Mouse (Mus musculus): ENCODE results near the gene Xkr7. TPM values are rescaled to one million over a fixed set of nuclear protein-coding genes. Genes with fewer than 3 reads are reported as not detected.

The Xkr7 gene
- polyA plus RNA-seq, 1 experiment from 2014 or later, result 1.5 TPM

- 58% methylated on average over 3 of the region's 3 CpGs for WGBS
- peaks cover 35% of the 10 kb centered on the region for H3K4me1 ChIP-seq (replicated peaks)
- no peak overlapping the region for H3K4me3 ChIP-seq
- H3K27me3 ChIP-seq, result no peaks in the 10 kb centered on the region
- no peaks in the 10 kb centered on the region for H3K36me3 ChIP-seq
- no peaks in the 10 kb centered on the region for H3K9me3 ChIP-seq
- H3K9ac ChIP-seq, result no peak overlapping the region
- no peak overlapping the region for H3K27ac ChIP-seq (replicated peaks)
- H3K4me2 ChIP-seq, result no peak overlapping the region
- ATAC-seq (ENCODE audit: low read depth), result no peak
Measured at GRCm38 (mm10) chr2:153043886-153044285, 12.2 kb downstream of the Xkr7 start.

- H3K27me3 ChIP-seq, result peaks cover 5% of the 10 kb centered on the region
- H3K4me2 ChIP-seq, result no peak overlapping the region
- 41% methylated on average over 8 of the region's 8 CpGs for WGBS
- no peak overlapping the region for H3K4me3 ChIP-seq
- no peak overlapping the region for H3K9ac ChIP-seq
- no peaks in the 10 kb centered on the region for H3K9me3 ChIP-seq
- no peaks in the 10 kb centered on the region for H3K36me3 ChIP-seq
- H3K27ac ChIP-seq (replicated peaks), result peak overlapping the region; percentile 73
- H3K4me1 ChIP-seq (replicated peaks), result peaks cover 44% of the 10 kb centered on the region
- no peak for ATAC-seq (ENCODE audit: low read depth)
Measured at GRCm38 (mm10) chr2:153045884-153046299, 14.2 kb downstream of the Xkr7 start.

GRCm38 (mm10) chr2:153047828-153048465 lies 16.3 kb downstream of the Xkr7 start:
- Histone ChIP-seq H3K9ac (no peak overlapping the region), H3K4me1 (replicated peaks) (peaks cover 48% of the 10 kb centered on the region), H3K4me2 (no peak overlapping the region), H3K27ac (replicated peaks) (no peak overlapping the region; the same call in 1 of the 2 replicates), H3K27me3 (peaks cover 25% of the 10 kb centered on the region), H3K36me3 (no peaks in the 10 kb centered on the region), H3K4me3 (no peak overlapping the region), H3K9me3 (no peaks in the 10 kb centered on the region)
- WGBS, result 50% methylated on average over 17 of the region's 17 CpGs
- no peak for ATAC-seq (ENCODE audit: low read depth)

- peaks cover 48% of the 10 kb centered on the region for H3K4me1 ChIP-seq (replicated peaks)
- H3K36me3 ChIP-seq, result peaks cover 6% of the 10 kb centered on the region
- WGBS, result 46% methylated on average over 9 of the region's 9 CpGs
- ATAC-seq (ENCODE audit: low read depth), result peak; percentile 72; the same call in 1 of the 2 replicates
- no peak overlapping the region for H3K4me3 ChIP-seq
- peak overlapping the region; percentile 50 for H3K9ac ChIP-seq
- H3K27me3 ChIP-seq, result peaks cover 30% of the 10 kb centered on the region
- no peak overlapping the region for H3K4me2 ChIP-seq
- no peaks in the 10 kb centered on the region for H3K9me3 ChIP-seq
- peak overlapping the region; percentile 68 for H3K27ac ChIP-seq (replicated peaks)
Measured at GRCm38 (mm10) chr2:153049288-153049996, 17.8 kb downstream of the Xkr7 start.

GRCm38 (mm10) chr2:153049997-153050358 lies 18.3 kb downstream of the Xkr7 start:
- Histone ChIP-seq H3K27ac (replicated peaks) (peak overlapping the region; percentile 68), H3K36me3 (peaks cover 12% of the 10 kb centered on the region)

GRCm38 (mm10) chr2:153051095-153051494 lies 19.4 kb downstream of the Xkr7 start:
- Histone ChIP-seq H3K36me3 (peaks cover 16% of the 10 kb centered on the region), H3K27me3 (peaks cover 30% of the 10 kb centered on the region), H3K9me3 (no peaks in the 10 kb centered on the region), H3K4me1 (replicated peaks) (peaks cover 41% of the 10 kb centered on the region), H3K9ac (no peak overlapping the region), H3K4me3 (no peak overlapping the region), H3K4me2 (no peak overlapping the region), H3K27ac (replicated peaks) (no peak overlapping the region)
- no peak for ATAC-seq (ENCODE audit: low read depth)
- 93% methylated on average over 6 of the region's 6 CpGs for WGBS

More at GRCm38 (mm10) chr2:153049997-153050358, 18.3 kb downstream of the Xkr7 start:
- Histone ChIP-seq H3K27me3 (peaks cover 30% of the 10 kb centered on the region), H3K4me3 (no peak overlapping the region), H3K4me1 (replicated peaks) (peaks cover 48% of the 10 kb centered on the region), H3K4me2 (no peak overlapping the region), H3K9ac (no peak overlapping the region), H3K9me3 (no peaks in the 10 kb centered on the region)
- ATAC-seq (ENCODE audit: low read depth), result no peak
- WGBS, result 91% methylated on average over 4 of the region's 4 CpGs

- no peak overlapping the region for H3K4me2 ChIP-seq
- H3K36me3 ChIP-seq, result peaks cover 16% of the 10 kb centered on the region
- no peak for ATAC-seq (ENCODE audit: low read depth)
- H3K27me3 ChIP-seq, result peaks cover 30% of the 10 kb centered on the region
- 80% methylated on average over 9 of the region's 9 CpGs for WGBS
- no peak overlapping the region for H3K9ac ChIP-seq
- H3K27ac ChIP-seq (replicated peaks), result no peak overlapping the region
- H3K9me3 ChIP-seq, result no peaks in the 10 kb centered on the region
- no peak overlapping the region for H3K4me3 ChIP-seq
- H3K4me1 ChIP-seq (replicated peaks), result peaks cover 37% of the 10 kb centered on the region
Measured at GRCm38 (mm10) chr2:153051537-153051936, 19.9 kb downstream of the Xkr7 start.

- peak overlapping the region; percentile 41; the same call in 1 of the 2 replicates for H3K9ac ChIP-seq
- H3K27me3 ChIP-seq, result peaks cover 30% of the 10 kb centered on the region
- peaks cover 16% of the 10 kb centered on the region for H3K36me3 ChIP-seq
- 8% methylated on average over 30 of the region's 30 CpGs for WGBS
- H3K4me1 ChIP-seq (replicated peaks), result peaks cover 31% of the 10 kb centered on the region
- no peaks in the 10 kb centered on the region for H3K9me3 ChIP-seq
- no peak overlapping the region for H3K4me2 ChIP-seq
- no peak overlapping the region for H3K27ac ChIP-seq (replicated peaks)
- H3K4me3 ChIP-seq, result no peak overlapping the region
- no peak for ATAC-seq (ENCODE audit: low read depth)
Measured at GRCm38 (mm10) chr2:153052700-153053351, 21.2 kb downstream of the Xkr7 start.

GRCm38 (mm10) chr2:153053896-153054295 lies 22.2 kb downstream of the Xkr7 start:
- 91% methylated on average over 8 of the region's 8 CpGs for WGBS
- Histone ChIP-seq H3K9ac (no peak overlapping the region), H3K4me1 (replicated peaks) (peaks cover 20% of the 10 kb centered on the region), H3K36me3 (peaks cover 16% of the 10 kb centered on the region), H3K27me3 (peaks cover 30% of the 10 kb centered on the region), H3K9me3 (no peaks in the 10 kb centered on the region), H3K4me2 (no peak overlapping the region), H3K4me3 (no peak overlapping the region), H3K27ac (replicated peaks) (no peak overlapping the region)
- ATAC-seq (ENCODE audit: low read depth), result no peak

GRCm38 (mm10) chr2:153055270-153055920 lies 23.7 kb downstream of the Xkr7 start:
- no peak for ATAC-seq (ENCODE audit: low read depth)
- Histone ChIP-seq H3K4me1 (replicated peaks) (peaks cover 9% of the 10 kb centered on the region; the same call in 1 of the 2 replicates), H3K4me2 (no peak overlapping the region), H3K4me3 (no peak overlapping the region), H3K36me3 (peaks cover 16% of the 10 kb centered on the region), H3K9ac (no peak overlapping the region), H3K9me3 (no peaks in the 10 kb centered on the region), H3K27me3 (peaks cover 30% of the 10 kb centered on the region), H3K27ac (replicated peaks) (no peak overlapping the region)
- 56% methylated on average over 6 of the region's 6 CpGs for WGBS

GRCm38 (mm10) chr2:153058365-153058764 lies 26.7 kb downstream of the Xkr7 start:
- H3K27ac ChIP-seq (replicated peaks), result no peak overlapping the region

GRCm38 (mm10) chr2:153060216-153060615 lies 28.6 kb downstream of the Xkr7 start:
- WGBS, result 89% methylated on average over 7 of the region's 7 CpGs

More at GRCm38 (mm10) chr2:153058365-153058764, 26.7 kb downstream of the Xkr7 start:
- H3K9me3 ChIP-seq, result no peaks in the 10 kb centered on the region
- 55% methylated on average over 4 of the region's 4 CpGs for WGBS
- H3K4me1 ChIP-seq (replicated peaks), result no peaks in the 10 kb centered on the region
- ATAC-seq (ENCODE audit: low read depth), result no peak
- no peak overlapping the region for H3K4me3 ChIP-seq
- peaks cover under 1% of the 10 kb centered on the region; the same call in 1 of the 2 replicates for H3K27me3 ChIP-seq
- peaks cover 16% of the 10 kb centered on the region for H3K36me3 ChIP-seq
- H3K4me2 ChIP-seq, result no peak overlapping the region
- H3K9ac ChIP-seq, result no peak overlapping the region

More at GRCm38 (mm10) chr2:153060216-153060615, 28.6 kb downstream of the Xkr7 start:
- Histone ChIP-seq H3K4me2 (no peak overlapping the region), H3K4me3 (no peak overlapping the region), H3K27me3 (no peaks in the 10 kb centered on the region; the same call in 1 of the 2 replicates), H3K9me3 (no peaks in the 10 kb centered on the region), H3K27ac (replicated peaks) (no peak overlapping the region), H3K9ac (no peak overlapping the region), H3K4me1 (replicated peaks) (no peaks in the 10 kb centered on the region), H3K36me3 (peaks cover 2% of the 10 kb centered on the region; the same call in 1 of the 2 replicates)
- no peak for ATAC-seq (ENCODE audit: low read depth)
